Mouse (Mus musculus) limb, embryonic 13.5 days (tissue): ENCODE results near the gene Slc22a7. TPM values are rescaled to one million over a fixed set of nuclear protein-coding genes. Genes with fewer than 3 reads are reported as not detected.

Source experiments
- ATAC-seq: fragments of 200-750 bp; cut with Nextera tagmentation; 2 replicates; pipeline ENCODE4 v1.8.0; 2017; ENCODE audit warnings: low read depth, moderate number of reproducible peaks, moderate TSS enrichment; ENCODE audit not compliant: low FRiP score
- H3K27ac ChIP-seq: fragments of 300-500 bp; sonication (generic); 2 replicates; pipeline ENCODE4 v1.5.1; 2015; ENCODE audit warnings: inconsistent platforms, mild to moderate bottlenecking, moderate library complexity
- H3K27me3 ChIP-seq: fragments of 300-500 bp; sonication (generic); 2 replicates; pipeline ENCODE4 v1.6.1; 2015; ENCODE audit warnings: mild to moderate bottlenecking, inconsistent platforms
- H3K36me3 ChIP-seq: fragments of 300-500 bp; sonication (generic); 2 replicates; pipeline ENCODE4 v1.6.1; 2015; ENCODE audit warnings: inconsistent platforms, mild to moderate bottlenecking, moderate library complexity
- H3K4me1 ChIP-seq: fragments of 300-500 bp; sonication (generic); 2 replicates; pipeline ENCODE4 v1.6.1; 2015; ENCODE audit warnings: inconsistent platforms
- H3K4me2 ChIP-seq: fragments of 300-500 bp; sonication (generic); replicated peaks from 2 replicates; pipeline ENCODE4 v1.6.1; 2015; ENCODE audit warnings: inconsistent platforms, mild to moderate bottlenecking, moderate library complexity
- H3K4me3 ChIP-seq: fragments of 300-500 bp; sonication (generic); 2 replicates; pipeline ENCODE4 v1.5.1; 2015; ENCODE audit warnings: moderate library complexity, mild to moderate bottlenecking, inconsistent platforms
- H3K9ac ChIP-seq: fragments of 300-500 bp; sonication (generic); 2 replicates; pipeline ENCODE4 v1.6.1; 2015; ENCODE audit warnings: mild to moderate bottlenecking, inconsistent platforms
- H3K9me3 ChIP-seq: fragments of 300-500 bp; sonication (generic); 2 replicates; pipeline ENCODE4 v1.6.1; 2016; ENCODE audit warnings: inconsistent platforms
- WGBS: fragments of 180-500 bp; shearing (Covaris S2); methylation state at CpG from one replicate; pipeline ENCODE4 v1.1.7; 2015; 5-methylcytosine and 5-hydroxymethylcytosine counted together
- polyA plus RNA-seq: library from polyadenylated mRNA; unstranded; fragments of >200 nt; fragmentation: Nextera tagmentation; extraction: Ambion mirVana; gene quantifications from 2 replicates; pipeline ENCODE4 v1.2.1, GENCODE M21; 2015

The Slc22a7 gene
- 0.09 TPM in 1 of 2 replicates, not detected in the other for polyA plus RNA-seq

- Histone ChIP-seq H3K27ac (no peak within 1 kb of the TSS), H3K9ac (no peak within 1 kb of the TSS), H3K9me3 (no peaks in the 10 kb centered on the region), H3K27me3 (peaks cover 60% of the 10 kb centered on the region), H3K4me3 (no peak within 1 kb of the TSS), H3K36me3 (no peaks in the 10 kb centered on the region), H3K4me1 (peaks cover 17% of the 10 kb centered on the region; the same call in 1 of the 2 replicates), H3K4me2 (no peak within 1 kb of the TSS)
- no peak for ATAC-seq
- 76% methylated on average over 4 of the region's 4 CpGs for WGBS
Observed at GRCm38 (mm10) chr17:46438298-46438873, at the start of gene Slc22a7. TSS of gene Slc22a7 (minus strand) at chr17:46438457.

DNA sequence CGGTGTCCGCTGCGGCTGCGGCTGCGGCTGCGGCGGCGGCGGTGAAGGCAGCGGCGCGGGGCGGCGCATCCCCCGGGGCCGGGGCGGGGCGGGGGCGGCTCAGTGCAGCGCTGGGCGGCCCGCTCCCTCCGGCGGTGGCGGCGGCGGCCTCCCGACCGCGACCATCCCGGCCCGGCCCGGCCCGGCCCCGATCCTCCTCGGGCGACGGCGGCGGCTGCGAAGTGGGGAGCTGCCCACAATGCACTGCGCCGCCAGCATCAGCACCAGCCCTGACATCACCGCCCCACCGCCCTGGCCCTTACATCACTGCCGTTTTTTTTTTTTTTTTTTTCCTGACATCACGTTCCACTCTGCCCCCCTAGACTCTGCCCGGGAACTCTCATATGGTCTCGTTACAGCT, 49.2 kb upstream of the Slc22a7 start, which contains the start of gene Ttbk1:
TSS of gene Ttbk1 (minus strand) at position 245 of the 400 bp plus-strand sequence.
- 0% methylated on average over 3 of the region's 49 CpGs for WGBS
- peak within 1 kb of the TSS; percentile 51 for H3K4me3 ChIP-seq
- peak within 1 kb of the TSS; percentile 73 for H3K4me2 ChIP-seq
- H3K27me3 ChIP-seq: peaks cover 88% of the 10 kb centered on the region
- no peak within 1 kb of the TSS for H3K27ac ChIP-seq
- H3K4me1 ChIP-seq: peaks cover 8% of the 10 kb centered on the region
- ATAC-seq: no peak
- no peaks in the 10 kb centered on the region for H3K36me3 ChIP-seq
- peak within 1 kb of the TSS; percentile 55 for H3K9ac ChIP-seq
- H3K9me3 ChIP-seq: no peaks in the 10 kb centered on the region

GRCm38 (mm10) chr17:46486995-46487394, 48.7 kb upstream of the Slc22a7 start:
- Histone ChIP-seq H3K9me3 (no peaks in the 10 kb centered on the region), H3K36me3 (no peaks in the 10 kb centered on the region), H3K9ac (peak overlapping the region; percentile 55), H3K4me3 (peak overlapping the region; percentile 51), H3K27ac (no peak overlapping the region), H3K4me1 (peaks cover 8% of the 10 kb centered on the region), H3K27me3 (peaks cover 87% of the 10 kb centered on the region), H3K4me2 (peak overlapping the region; percentile 73)
- WGBS: 3% methylated on average over 18 of the region's 22 CpGs
- ATAC-seq: no peak

GRCm38 (mm10) chr17:46484461-46484875, 46.2 kb upstream of the Slc22a7 start:
- no peak for ATAC-seq
- 16% methylated on average over 6 of the region's 6 CpGs for WGBS
- no peak overlapping the region for H3K27ac ChIP-seq
- no peak overlapping the region for H3K4me2 ChIP-seq
- no peaks in the 10 kb centered on the region for H3K9me3 ChIP-seq
- peaks cover 8% of the 10 kb centered on the region for H3K4me1 ChIP-seq
- H3K9ac ChIP-seq: no peak overlapping the region
- H3K4me3 ChIP-seq: no peak overlapping the region
- H3K36me3 ChIP-seq: no peaks in the 10 kb centered on the region
- H3K27me3 ChIP-seq: peaks cover 82% of the 10 kb centered on the region

DNA sequence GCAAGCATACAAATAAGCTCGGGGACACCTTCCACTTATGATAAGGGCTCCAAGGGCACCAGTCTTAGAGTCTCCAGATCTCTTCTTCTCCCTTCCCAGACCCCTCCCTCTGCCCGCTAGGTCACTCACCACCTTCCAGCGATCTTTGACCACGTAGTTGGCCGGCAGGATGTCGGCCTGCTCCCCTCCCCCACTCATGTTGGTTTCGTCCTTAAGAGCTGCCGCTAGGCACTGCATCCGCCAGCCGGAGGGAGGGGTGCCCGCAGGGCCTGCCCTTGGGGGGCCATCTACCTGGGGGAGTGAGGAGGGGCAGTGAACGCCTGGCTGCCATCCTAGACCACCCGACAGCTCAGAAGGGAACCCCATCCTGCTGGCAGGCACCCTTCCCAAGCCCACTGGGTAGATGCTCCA, 45.8 kb upstream of the Slc22a7 start:
- H3K4me3 ChIP-seq: peak overlapping the region; percentile 30
- H3K27ac ChIP-seq: no peak overlapping the region
- no peak for ATAC-seq
- WGBS: 3% methylated on average over 13 of the region's 13 CpGs
- peaks cover 8% of the 10 kb centered on the region for H3K4me1 ChIP-seq
- peaks cover 80% of the 10 kb centered on the region for H3K27me3 ChIP-seq
- peak overlapping the region; percentile 60 for H3K4me2 ChIP-seq
- H3K36me3 ChIP-seq: no peaks in the 10 kb centered on the region
- H3K9me3 ChIP-seq: no peaks in the 10 kb centered on the region
- no peak overlapping the region for H3K9ac ChIP-seq

DNA sequence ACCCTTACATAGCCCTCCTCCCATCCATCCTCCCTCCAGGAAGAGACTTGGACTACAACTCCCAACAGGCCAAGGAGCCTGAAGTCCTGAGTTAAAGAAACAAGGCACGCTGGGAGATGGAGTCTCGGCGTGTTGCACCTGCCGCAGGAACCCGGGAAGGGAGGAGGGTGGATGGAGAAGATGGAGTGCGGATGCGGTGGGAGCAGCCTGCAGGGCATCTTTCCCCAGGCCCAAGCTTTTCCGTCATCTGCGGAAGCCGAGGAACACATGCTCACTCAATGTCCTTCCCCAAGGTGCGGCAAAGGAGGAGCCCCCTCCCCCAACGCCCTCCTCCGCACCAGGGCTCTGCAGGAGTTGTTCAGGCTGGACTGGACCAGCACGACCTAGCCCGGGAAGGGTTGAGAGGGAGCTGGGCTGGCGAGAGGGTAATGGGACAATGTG, 45.3 kb upstream of the Slc22a7 start:
- peak overlapping the region; percentile 60 for H3K4me2 ChIP-seq
- no peaks in the 10 kb centered on the region for H3K9me3 ChIP-seq
- no peaks in the 10 kb centered on the region for H3K36me3 ChIP-seq
- WGBS: 1% methylated on average over 15 of the region's 16 CpGs
- peaks cover 8% of the 10 kb centered on the region for H3K4me1 ChIP-seq
- H3K27ac ChIP-seq: no peak overlapping the region
- H3K9ac ChIP-seq: 0 out of 2 replicates have a peak overlapping the region, but pooled peaks have one; percentile 48
- ATAC-seq: peak; percentile 29; the same call in 1 of the 2 replicates
- H3K4me3 ChIP-seq: peak overlapping the region; percentile 30
- peaks cover 80% of the 10 kb centered on the region for H3K27me3 ChIP-seq

DNA sequence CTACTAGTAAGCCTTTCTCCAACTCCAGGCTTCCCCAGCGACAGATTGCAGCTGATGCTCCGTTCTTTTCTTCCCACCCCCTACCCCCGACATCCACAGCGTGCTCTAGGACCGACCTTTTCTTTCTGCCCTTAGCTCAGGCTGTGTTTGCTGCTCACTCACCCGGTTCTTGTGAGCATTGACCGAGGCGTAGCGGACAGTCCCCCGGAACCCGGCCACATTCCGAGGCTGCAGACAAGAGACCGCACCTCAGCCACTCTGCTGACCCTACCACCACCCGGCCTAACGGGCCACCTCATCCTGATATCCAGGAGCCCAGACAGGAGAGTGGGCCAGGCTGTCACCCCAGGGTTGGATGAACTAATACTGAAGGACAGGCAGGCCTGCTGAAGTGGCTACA, 39.0 kb upstream of the Slc22a7 start:
- no peak overlapping the region for H3K9ac ChIP-seq
- H3K27ac ChIP-seq: no peak overlapping the region
- 87% methylated on average over 15 of the region's 15 CpGs for WGBS

DNA sequence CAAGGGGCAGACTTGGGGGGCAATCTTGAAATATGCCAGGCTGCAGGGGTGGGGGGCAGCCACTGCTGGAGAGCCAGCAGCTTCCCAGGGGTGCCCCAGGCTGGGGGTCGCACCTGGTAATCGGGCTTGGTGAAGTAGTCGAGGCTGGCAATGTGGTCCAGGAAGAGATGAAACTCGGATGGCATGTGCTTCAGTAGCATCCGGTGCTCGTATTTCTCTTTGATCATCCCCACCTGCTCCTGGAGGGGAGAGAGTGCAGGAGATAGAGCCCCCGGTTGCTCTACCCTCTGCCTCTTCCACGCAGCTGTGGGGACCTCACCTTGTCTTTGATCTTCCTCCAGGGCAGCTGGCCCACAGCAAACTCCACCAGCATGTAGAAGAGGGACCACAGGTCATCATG, 38.3 kb upstream of the Slc22a7 start:
- H3K4me3 ChIP-seq: no peak overlapping the region
- H3K27me3 ChIP-seq: peaks cover 25% of the 10 kb centered on the region

More for the DNA sequence above, 39.0 kb upstream of the Slc22a7 start:
- Histone ChIP-seq H3K36me3 (no peaks in the 10 kb centered on the region), H3K4me2 (no peak overlapping the region), H3K9me3 (no peaks in the 10 kb centered on the region), H3K27me3 (peaks cover 31% of the 10 kb centered on the region), H3K4me3 (no peak overlapping the region), H3K4me1 (no peaks in the 10 kb centered on the region)
- ATAC-seq: no peak

DNA sequence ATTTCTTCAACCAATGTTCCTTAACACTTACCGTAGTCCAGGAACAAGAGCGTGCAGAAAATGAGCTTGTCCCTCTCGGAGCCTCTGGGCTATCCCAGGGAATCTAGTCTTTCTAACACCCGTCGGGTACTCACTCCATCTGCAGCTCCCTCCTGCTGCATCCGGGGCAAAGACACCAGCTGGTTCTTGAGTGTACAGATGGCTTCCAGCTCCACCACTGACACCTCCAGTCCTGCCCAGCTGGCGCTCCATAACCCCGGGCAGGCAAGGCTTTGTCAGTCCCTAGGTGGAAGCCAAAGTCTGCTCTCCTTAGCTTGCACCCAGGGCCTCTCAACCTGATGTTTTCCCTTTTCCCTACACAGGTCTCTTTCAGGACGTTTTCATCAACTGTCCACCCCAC, 29.6 kb upstream of the Slc22a7 start:
- Histone ChIP-seq H3K9me3 (no peaks in the 10 kb centered on the region), H3K27ac (no peak overlapping the region), H3K27me3 (peaks cover 6% of the 10 kb centered on the region; the same call in 1 of the 2 replicates), H3K9ac (no peak overlapping the region; the same call in 1 of the 2 replicates), H3K4me2 (no peak overlapping the region), H3K36me3 (no peaks in the 10 kb centered on the region), H3K4me3 (no peak overlapping the region), H3K4me1 (0 out of 2 replicates have a peak, but pooled peaks cover 4% of the 10 kb centered on the region)
- 64% methylated on average over 9 of the region's 9 CpGs for WGBS
- ATAC-seq: no peak

More for the DNA sequence above, 38.3 kb upstream of the Slc22a7 start:
- no peak overlapping the region for H3K27ac ChIP-seq
- H3K9ac ChIP-seq: no peak overlapping the region
- ATAC-seq: no peak
- H3K4me1 ChIP-seq: no peaks in the 10 kb centered on the region
- H3K36me3 ChIP-seq: no peaks in the 10 kb centered on the region
- WGBS: 64% methylated on average over 8 of the region's 8 CpGs
- no peaks in the 10 kb centered on the region for H3K9me3 ChIP-seq
- no peak overlapping the region for H3K4me2 ChIP-seq

GRCm38 (mm10) chr17:46462226-46462625, 24.0 kb upstream of the Slc22a7 start:
- Histone ChIP-seq H3K4me3 (no peak overlapping the region), H3K4me2 (no peak overlapping the region), H3K9me3 (no peaks in the 10 kb centered on the region), H3K27ac (no peak overlapping the region), H3K9ac (no peak overlapping the region), H3K27me3 (peaks cover 60% of the 10 kb centered on the region), H3K4me1 (peaks cover 13% of the 10 kb centered on the region), H3K36me3 (no peaks in the 10 kb centered on the region)
- ATAC-seq: no peak
- 87% methylated on average over 5 of the region's 5 CpGs for WGBS

GRCm38 (mm10) chr17:46461347-46461746, 23.1 kb upstream of the Slc22a7 start:
- no peaks in the 10 kb centered on the region for H3K9me3 ChIP-seq
- WGBS: 14% methylated on average over 8 of the region's 8 CpGs
- H3K4me1 ChIP-seq: peaks cover 13% of the 10 kb centered on the region
- no peak overlapping the region for H3K27ac ChIP-seq
- no peaks in the 10 kb centered on the region for H3K36me3 ChIP-seq
- H3K27me3 ChIP-seq: peaks cover 69% of the 10 kb centered on the region
- ATAC-seq: no peak
- peak overlapping the region; percentile 65; the same call in 1 of the 2 replicates for H3K9ac ChIP-seq
- peak overlapping the region; percentile 64 for H3K4me2 ChIP-seq
- peak overlapping the region; percentile 37 for H3K4me3 ChIP-seq

GRCm38 (mm10) chr17:46460673-46461072, 22.4 kb upstream of the Slc22a7 start:
- Histone ChIP-seq H3K4me1 (peaks cover 16% of the 10 kb centered on the region), H3K9me3 (no peaks in the 10 kb centered on the region), H3K27ac (no peak overlapping the region), H3K4me3 (peak overlapping the region; percentile 37), H3K9ac (peak overlapping the region; percentile 65), H3K36me3 (no peaks in the 10 kb centered on the region), H3K27me3 (peaks cover 75% of the 10 kb centered on the region), H3K4me2 (peak overlapping the region; percentile 64)
- 0% methylated on average over 23 of the region's 32 CpGs for WGBS
- ATAC-seq: 0 out of 2 replicates have a peak, but pooled peaks have one; percentile 48
